Mouse (Mus musculus): ENCODE measurements around the gene Lmna.

The Lmna gene

DNA sequence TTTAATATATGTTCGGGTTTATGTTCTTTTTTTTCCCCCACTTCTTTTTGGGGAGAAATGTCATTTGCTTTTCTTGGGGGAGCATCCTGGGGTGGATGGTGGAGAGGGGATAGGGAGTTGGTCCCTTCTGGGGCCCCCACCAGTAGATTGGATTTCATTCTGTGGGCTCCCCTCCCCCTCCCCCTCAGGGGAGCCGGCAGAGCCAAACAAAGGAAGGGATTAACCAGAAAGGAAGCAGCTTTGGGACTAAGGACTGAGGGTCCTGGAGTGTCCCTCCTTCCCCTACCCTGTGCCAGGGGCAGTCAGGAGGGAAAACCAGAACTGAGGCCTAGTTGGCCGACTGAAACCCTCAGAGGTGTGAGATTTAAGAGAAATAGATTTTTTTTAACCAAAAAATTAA lies 29.6 kb upstream of the Lmna start:
- in situ Hi-C loops (cut with MboI, MseI): no loop called here

DNA sequence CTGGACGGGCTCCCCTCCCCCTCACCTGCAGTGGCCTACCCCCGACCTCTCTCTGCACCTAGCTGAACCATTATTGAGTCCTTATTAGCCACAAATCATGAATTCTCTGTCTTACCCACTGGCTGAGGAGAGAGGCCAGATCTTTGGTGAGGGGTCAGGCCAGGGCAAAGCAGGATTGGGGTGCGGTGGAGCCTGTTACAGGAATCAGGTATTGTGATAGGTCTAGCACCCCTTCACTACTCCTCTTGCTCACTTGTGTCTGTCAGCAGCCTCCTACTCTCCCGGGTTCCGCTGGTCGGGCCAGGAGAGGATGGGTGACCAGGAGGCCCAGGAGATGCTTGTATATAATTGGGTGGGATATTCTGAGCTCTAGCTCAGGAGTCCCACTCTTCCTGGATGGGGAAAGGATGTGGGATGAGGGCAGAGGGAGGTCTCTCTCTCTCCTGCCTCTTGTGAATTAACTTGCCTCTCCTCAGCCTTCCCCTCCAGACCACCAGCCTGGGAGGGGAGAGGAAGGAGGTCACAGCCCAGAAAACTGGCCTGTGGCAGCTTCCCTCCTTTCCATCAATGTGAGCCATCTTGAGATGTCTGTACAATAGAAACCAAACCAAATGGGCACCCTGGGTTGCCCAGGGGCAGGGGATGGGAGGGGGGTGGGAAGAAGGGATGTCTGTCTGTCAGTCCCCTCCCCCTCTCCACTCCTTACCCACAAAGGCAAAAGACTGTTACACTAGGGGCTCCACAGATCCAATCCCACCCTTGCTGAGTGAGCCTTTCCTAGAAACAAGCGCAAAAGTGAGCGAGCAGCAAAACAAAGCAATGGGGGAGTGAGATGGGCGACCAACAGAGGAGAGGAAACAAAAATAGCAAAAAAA lies 28.8 kb upstream of the Lmna start:
- in situ Hi-C loops (cut with MboI, MseI): no loop called here

DNA sequence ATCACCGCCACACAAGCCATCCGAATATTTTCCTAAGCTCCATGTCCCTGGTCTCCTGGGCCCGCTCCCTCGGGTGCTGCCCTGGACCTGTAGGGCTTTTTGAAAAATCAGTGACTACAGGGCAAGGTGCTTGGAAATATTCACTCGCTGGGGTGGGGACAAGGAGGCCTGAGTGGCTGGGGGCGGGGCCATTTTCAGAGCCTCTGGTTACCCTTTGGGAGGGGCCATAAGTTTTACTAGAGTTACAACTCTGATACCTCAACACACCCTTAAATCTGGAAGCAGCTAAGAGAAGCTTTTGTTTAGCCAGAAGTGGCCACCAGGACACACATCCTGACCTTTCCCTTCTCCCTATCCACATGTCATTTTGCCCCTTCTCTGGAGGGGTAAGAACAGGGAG lies 27.4 kb upstream of the Lmna start:
- in situ Hi-C loops (cut with MboI, MseI): no loop called here

DNA sequence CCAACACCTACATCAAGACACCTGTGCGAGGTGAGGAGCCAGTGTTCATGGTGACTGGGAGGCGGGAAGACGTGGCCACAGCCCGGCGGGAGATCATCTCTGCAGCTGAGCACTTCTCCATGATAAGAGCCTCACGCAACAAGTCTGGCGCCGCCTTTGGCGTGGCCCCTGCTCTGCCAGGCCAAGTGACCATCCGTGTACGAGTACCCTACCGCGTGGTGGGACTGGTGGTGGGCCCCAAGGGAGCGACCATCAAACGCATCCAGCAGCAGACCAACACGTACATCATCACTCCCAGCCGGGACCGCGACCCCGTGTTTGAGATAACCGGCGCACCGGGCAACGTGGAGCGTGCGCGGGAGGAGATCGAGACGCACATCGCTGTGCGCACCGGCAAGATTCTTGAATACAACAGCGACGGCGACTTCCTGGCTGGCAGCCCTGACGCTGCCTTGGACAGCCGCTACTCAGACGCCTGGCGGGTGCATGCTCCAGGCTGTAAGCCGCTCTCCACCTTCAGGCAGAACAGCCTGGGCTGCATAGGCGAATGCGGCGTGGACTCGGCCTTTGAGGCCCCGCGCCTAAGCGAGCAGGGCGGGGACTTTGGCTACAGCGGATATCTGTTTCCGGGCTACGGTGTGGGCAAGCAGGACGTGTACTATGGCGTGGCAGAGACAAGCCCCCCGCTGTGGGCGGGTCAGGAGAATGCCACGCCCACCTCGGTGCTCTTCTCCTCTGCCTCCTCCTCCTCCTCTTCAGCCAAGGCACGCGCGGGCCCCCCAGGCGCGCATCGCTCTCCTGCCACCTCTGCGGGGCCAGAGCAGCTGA lies 26.6 kb upstream of the Lmna start:
- in situ Hi-C loops (cut with MboI, MseI): no loop called here

DNA sequence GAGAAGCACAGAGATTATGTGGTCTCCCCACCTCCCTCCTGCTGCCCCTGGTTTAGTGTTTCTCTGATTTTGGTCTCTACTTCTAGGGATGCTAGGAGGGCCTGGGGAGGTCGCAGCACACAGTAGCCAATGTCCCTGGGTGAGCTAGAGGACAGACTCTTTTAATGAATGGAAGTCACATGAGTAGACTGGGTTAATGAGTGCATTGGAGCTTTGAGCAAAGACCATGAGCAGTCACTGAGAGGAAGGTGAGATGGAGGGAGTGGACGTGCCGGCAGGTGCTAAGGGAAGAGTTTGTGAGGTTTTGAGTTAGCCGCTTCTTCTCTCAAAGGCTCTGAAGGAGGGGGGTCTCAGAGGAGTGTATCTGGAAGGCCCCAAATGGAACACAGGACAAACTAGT lies 25.8 kb upstream of the Lmna start:
- in situ Hi-C loops (cut with MboI, MseI): no loop called here

DNA sequence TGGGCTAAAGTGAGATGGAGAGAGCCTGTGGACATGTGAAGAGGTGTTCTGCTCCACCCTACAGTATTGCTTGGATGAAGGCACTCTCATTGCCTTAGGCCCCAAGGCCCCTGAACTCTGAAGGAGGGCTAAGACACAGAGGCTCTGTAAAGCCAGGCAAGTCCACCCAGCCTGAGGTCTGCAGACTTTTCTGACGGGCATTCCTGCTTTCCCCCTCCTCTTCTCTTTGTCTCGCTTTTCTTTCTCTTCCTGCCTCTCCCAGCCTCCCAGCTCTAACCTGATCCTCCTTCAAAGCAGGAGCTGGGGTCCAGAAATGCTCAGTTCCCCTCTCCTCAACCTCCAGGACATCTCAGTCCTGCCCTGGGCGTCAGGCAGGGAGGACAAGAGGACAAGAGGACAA lies 25.2 kb upstream of the Lmna start:
- in situ Hi-C loops (cut with MboI, MseI): no loop called here

DNA sequence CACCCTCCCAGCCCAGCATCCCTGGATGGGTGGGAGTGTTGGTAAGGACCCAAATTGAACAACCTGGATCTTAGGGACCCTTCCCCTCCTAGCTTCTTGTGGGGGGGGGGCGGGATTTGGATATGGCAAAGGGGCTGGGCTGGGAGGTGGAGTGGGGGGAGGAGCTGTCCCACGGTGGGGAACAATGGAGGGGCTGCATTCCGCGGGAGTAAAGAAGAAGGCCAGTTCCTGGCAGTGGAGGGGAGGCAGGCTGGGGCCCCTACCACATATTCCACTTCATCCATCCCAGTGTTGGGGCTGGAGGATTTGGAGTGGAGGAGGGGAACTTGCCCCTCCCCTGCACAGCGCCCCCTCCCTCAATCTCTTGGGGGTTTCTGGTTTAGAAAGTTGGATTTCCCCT lies 23.9 kb upstream of the Lmna start:
- in situ Hi-C loops (cut with MboI, MseI): no loop called here

DNA sequence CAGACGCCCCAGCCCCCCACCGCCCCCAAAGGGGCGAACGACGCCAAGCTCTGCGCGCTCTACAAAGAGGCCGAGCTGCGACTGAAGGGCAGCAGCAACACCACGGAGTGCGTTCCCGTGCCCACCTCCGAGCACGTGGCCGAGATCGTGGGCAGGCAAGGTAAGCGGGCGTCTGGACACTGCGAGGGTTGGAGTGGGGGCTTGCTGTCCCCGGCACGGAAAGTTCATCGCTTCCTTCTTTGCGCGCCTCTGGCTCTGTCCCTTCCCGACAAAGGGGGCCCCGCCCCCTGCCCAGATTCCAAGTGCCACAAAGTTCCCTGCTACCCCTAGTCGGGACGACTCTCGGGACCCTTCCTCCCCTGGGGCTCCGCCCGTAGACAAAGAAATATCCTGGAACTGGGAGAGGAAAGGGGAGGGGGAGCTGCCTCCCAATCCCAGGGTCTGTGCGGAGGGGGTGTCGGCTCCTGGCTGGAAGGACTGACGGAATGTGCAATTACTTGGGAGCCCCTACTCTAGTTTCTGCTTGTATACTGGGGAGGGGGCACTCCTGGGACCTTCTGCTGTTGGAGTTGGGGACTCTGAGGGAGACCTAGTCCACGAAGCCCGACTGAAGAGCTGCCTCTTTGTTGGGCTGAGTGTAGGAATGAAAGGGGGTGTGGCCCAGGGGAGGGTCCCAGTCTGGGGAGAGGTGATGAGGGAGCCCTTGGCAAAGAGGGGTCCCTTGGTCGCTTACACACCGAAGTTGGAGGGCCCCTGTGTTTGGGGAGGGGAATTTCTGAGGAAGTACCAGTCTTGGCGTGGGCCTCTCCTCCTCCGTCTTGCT lies 23.1 kb upstream of the Lmna start:
- in situ Hi-C loops (cut with MboI, MseI): no loop called here

DNA sequence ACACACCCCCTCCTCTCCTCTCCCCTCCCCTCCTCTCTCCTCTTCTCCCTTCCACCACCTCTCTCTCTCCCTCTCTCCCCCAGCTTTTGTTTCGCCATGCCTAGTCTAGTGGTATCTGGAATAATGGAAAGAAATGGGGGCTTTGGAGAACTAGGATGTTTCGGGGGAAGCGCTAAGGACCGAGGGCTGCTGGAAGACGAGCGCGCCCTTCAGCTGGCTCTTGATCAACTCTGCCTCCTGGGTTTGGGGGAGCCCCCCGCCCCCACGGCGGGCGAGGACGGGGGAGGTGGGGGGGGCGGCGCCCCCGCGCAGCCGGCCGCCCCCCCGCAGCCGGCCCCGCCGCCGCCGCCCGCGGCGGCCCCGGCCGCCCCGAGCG lies 22.5 kb upstream of the Lmna start, which contains the start of gene Mex3a:
Mex3a (plus strand) TSS at position 97 of the 376 bp plus-strand sequence.
- in situ Hi-C loops (cut with MboI, MseI): no loop called here

DNA sequence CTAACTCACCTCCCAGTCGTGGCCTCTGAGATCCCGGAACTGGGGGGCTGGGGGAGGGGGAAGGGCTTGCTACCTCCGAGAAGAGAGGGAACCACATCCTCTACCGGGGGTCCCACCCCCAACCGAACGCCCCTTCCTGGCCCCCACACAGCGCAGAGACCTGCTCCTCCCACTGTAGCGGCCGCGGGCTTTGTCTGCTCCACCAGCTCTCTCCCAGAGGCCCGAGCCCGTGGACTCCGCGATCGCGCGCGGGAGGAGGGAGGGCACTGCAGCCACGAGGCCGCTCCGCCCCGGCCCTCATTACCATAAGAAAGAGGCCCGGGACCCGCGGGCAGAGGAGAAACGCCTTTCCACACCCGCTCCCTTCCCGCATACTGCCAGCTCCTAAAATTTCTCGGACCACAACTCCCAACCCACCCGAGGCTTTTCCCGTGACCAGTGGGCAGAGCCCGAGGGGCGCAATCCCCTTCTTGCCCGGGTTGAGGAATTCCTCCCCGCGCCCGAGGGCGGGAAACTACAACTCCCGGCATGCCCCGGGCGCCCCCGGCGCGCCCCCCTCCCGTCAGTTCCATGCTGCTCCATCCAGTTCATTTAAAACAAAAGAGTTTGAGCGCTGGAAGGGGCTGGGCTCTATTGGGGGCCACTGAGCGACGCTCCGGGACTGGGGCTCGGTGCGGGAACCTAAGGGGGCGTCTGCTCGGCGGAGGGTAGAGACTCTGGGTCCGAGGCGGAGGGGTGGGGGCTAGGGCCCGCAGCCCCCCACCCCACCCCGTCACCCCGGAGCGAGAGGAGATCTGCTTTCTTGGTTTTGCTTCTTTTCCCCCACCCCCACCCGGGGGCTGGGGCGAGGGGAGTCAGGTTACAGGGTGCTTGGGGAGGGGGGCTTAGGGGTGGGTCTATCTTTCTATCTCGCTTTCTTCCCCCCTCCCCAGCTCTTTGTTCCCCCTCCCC lies 21.9 kb upstream of the Lmna start:
- in situ Hi-C loops (cut with MboI, MseI): no loop called here

DNA sequence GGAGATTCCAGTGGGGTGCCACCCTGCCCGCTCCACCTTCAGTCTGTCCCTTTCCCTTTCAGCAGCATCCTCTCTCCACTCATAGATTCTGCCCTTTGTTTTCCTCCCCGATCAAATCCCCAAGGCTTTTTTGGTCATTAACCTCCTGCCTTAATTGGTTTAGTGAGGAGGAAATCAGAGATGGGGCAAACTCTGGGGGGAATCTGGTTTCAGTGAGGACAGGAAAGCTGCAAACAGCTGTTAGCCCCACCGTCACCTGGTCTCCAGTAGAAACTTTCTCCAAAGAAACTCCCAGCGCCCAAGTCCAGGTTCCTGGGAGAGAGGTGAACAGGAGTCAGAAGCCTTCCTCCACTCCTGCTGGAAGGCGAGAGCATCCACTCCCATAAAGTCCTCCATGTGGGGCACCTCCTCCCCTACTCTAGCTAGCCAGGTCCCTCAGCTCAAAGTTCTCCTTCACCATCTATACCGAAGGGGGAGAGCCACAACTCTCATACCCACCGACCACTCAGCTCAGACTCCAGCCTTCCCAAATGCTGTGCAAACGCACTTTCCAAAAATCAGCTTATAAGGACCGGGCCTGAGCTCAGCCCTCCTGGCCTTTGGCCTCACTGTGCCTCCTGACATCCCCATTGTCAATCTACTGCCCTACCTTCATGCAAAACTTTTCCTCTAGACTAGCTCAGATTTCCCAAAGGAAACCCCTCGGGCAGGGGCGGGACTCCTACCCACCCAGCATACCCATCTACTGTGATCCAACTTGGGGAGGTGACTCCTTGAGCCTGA lies 20.5 kb upstream of the Lmna start:
- in situ Hi-C loops (cut with MboI, MseI): no loop called here

DNA sequence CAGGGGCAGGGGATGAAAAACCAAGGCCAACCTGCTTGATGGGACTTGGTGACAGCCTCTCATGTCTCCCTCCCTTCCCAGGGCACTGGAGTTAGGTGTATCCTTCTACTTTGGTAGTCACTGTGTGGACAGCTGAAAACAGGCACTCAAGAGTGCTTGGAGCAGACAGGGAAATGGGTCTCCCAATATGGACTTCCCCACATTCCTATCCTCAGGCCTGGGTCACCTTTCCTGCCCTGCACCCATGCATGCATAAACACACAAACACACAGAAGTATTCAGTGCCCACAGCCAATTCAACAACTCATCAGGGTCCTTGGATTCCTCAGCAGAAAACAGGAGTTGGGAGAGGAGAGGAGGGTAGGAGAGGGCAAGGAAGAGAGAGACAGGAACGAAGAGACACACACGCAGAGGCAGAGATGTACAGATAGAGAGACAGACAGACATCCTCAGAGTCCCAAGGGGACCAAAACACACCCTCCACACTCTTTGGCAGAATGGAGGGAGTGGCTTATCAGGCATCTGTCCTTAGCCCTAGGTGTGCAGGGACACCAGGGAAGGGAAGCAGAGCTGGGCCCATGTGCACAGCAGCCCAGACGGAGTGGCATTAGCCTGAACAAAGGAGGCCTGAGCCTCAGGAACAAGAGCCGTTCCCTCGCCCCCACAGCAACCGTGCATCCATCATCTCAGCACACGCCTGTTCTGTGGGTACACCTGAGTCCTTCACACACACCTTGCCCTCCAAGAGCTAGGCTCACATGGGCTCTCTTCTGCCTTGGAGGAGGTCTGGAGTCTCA lies 19.6 kb upstream of the Lmna start:
- in situ Hi-C loops (cut with MboI, MseI): no loop called here

DNA sequence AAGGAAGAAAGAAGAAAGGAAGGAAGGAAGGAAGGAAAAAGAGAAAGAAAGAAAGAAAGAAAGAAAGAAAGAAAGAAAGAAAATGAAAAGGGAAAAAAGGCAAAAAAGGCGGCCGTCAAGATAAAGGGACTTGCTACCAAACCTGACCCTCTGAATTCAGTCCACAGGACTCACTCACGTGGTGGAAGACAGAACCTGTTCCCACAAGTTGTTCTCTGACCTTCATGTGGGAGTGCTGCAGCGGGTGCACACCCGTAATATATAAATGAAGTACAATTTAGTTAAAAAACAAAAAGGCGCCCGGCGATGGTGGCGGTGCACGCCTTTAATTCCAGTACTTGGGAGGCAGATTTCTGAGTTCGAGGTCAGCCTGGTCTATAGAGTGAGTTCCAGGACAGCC lies 18.9 kb upstream of the Lmna start:
- in situ Hi-C loops (cut with MboI, MseI): no loop called here

DNA sequence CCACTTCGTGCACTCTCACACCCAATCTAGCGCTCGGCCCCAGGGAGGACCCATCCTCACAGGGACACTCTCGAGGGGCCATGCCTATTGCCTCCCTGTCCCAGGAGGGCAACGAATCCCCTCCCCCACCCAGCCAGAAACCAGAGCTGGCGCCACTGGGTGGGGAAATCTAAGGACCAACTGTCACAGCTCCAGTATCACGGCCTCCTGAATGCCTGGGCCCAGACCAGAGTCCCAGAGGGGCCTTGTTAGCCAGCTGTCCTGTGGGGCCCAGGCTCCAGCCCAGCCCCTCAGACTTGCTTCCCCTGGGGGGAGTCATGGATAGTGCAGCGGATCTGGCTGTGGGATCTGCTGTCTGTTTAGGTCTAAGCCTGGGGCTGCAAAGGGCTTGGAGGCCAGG lies 17.8 kb upstream of the Lmna start:
- in situ Hi-C loops (cut with MboI, MseI): no loop called here

DNA sequence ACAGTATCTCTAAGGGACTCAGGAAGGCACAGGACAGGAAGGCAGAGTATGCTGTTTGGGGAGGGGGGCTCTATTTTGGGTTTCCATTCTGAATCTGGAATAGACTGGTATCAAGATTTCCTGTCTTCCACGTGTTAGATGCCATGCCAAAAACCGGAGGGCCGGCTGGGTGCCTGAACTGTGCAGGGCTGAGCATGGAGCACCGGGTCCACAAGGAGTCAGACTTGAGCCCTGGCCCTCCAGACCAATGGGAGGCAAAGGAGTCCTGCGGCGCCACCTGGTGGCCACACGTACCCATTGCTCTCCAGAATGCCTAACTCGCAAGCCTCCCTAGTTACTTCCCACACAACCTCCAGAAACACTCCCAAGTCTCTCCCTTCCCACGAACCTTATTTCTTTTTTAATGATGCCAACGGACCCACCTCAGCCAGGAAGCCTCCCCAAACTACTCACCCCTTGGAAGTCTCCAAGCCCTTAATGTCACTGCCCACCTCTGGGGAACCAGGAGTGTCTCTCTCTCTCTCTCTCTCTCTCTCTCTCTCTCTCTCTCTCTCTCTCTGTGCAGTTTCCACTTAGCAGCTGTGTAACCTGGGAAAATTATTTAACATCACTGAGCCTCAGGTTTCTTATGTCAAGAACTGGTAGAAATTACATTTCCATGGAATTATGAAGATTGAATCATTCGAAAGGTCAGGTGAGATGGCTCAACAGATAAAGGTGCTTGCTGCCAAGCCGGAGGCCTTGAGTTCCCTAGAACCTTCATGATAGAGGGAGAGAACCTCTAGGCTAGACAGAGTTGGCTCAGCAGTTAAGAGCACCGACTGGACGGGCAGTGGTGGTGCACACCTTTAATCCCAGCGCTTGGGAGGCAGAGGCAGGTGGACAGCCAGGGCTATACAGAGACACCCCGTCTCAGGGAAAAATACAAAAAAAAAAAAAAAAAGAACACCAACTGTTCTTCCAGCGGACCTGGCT lies 16.7 kb upstream of the Lmna start:
- in situ Hi-C loops (cut with MboI, MseI): no loop called here

DNA sequence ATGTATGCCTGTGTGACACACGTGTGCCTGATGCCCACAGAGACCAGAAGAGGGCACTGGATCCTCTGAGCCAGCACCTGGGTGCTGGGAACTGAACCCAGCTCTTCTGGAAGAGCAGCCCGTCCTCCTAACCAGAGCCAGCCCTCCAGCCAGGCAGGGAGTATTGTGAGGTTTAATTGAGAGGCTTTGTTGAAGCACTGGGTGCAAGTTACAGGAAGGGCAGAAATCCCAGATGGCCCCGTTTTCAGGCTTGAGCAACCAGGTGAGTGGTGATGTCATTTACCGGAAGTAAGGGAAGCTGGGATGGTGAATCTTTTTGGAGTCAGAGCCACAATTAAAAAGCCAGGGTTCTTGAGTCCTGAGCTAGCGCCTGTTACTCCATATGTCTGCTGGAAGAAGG lies 15.3 kb upstream of the Lmna start:
- in situ Hi-C loops (cut with MboI, MseI): no loop called here

DNA sequence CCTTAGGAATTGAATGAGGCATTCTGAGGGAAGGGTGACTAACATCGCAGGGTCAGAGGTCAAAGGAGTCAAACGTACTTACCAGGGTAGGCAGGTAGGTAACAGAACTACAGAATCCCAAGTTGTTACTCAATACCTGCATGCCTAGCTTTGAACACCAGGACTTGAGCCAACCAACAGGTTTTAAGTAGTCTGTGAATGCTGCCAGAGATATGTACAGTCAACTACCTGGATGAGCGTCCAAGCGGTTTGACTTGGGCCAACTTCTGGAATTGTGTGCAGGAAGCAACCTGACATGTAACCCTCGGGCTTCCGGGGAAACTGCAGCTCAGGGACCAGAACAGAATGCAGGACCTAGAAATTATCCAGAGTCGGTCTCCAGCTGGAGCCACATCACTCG lies 13.3 kb upstream of the Lmna start:
- in situ Hi-C loops (cut with MboI, MseI): loop anchor here (5.0 kb wide), 2 partner anchors 36 to 116 kb away; no protein-coding TSS in a partner anchor

DNA sequence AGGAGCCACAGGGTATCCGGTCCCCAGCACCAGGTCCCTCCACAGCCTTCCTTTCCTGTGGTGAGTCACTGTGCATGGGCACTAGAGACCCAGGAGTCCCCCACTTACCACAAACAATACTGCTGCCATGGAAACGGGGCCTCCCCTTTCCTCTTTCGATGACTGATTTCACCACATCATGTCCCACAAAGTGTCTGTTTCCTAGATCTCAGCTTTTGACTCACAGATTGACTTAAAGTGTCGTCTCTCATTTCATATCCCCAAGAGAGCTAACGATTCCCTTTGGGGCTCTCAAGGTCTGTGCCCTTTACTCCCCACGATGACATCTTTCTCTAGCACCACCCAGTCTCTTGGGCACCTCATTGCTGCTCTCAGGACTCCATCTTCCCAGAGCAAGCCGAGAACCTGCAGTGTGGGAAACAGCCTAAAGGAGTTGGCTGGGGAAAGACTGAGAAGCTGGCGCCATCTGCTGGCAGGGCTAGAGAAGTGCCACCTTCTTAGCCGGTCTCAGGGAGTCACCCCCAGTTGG lies 12.1 kb upstream of the Lmna start:
- in situ Hi-C loops (cut with MboI, MseI): loop anchor here (5.0 kb wide), 2 partner anchors 35 to 115 kb away; no protein-coding TSS in a partner anchor
